Mouse (Mus musculus) stomach, postnatal 0 days (tissue): ENCODE measurements around the gene Sel1l3.

Experiments used
- CTCF ChIP-seq: IDR thresholded peaks from 2 replicates; pipeline ENCODE4 v1.5.1; 2016; ENCODE audit warnings: antibody characterized with exemption, low read depth, mild to moderate bottlenecking, moderate library complexity
- EP300 ChIP-seq: optimal IDR thresholded peaks from 2 replicates; pipeline ENCODE3; 2016; ENCODE audit warnings: antibody characterized with exemption

DNA sequence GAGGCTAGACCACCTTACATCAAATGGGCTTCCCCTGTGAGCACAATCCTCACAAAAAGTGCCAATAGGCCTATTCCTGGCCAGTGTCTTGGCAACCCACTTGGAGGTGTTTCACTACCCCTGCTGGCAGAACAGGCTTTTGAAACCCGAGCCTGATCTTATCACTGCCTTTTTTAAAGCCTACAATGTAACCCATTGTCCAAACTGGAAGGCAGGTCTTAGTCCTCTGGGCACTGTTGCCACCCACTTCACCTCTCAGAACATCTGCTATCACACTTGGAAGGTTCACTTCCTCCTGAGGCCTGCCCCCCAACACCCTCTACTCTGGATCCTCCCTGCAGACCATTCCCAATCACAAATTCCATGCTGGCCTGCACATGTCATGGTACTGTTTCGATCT, 27.4 kb upstream of the Sel1l3 start:
- TF ChIP-seq EP300 (no peak), CTCF (peak; percentile 39)
